Mouse (Mus musculus): ENCODE data around the gene Gm49661. TPM values are rescaled to one million over a fixed set of nuclear protein-coding genes. Genes with fewer than 3 reads are reported as not detected.

Gene Gm49661
- polyA plus RNA-seq, 1 experiment from 2014 or later = not detected

DNA sequence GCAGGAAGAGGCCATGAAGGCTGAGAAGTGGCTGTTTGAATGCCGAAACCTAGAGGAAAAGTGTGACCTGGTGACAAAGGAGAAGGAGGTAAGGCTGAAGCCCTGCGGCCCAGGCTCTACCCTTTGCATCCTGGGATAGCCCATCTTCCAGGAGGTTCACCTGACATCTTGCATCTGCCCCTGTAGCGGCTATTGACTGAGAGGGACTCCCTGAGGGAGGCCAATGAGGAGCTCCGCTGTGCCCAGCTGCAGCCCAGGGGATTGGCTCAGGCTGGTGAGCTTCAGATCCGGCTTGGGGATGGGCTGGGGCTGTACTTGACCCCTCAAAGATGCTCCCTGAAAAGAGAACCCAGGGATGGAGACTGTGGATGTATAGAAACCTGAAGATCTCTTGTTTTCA lies 27.7 kb upstream of the Gm49661 start:
- no peak overlapping the region for H3K27ac ChIP-seq (ENCODE audit: low read depth, low read length)
- no peak for ATAC-seq (ENCODE audit: low FRiP score)
- WGBS = 78% methylated on average over 5 of the region's 5 CpGs
- no peak for DNase-seq (ENCODE audit: low spot score, missing footprints)
- no peaks in the 10 kb centered on the region for H3K36me3 ChIP-seq (ENCODE audit: control insufficient read depth, insufficient read depth, low read length)
- peaks cover 6% of the 10 kb centered on the region; the same call in 1 of the 2 replicates for H3K4me1 ChIP-seq (ENCODE audit: control insufficient read depth, insufficient read depth, low read length)
- H3K4me2 ChIP-seq = no peak overlapping the region
- H3K4me3 ChIP-seq (ENCODE audit: low read depth, low read length) = no peak overlapping the region
- H3K27me3 ChIP-seq (ENCODE audit: control insufficient read depth, insufficient read depth, low read length) = 0 out of 2 replicates have a peak, but pooled peaks cover 4% of the 10 kb centered on the region
- no peaks in the 10 kb centered on the region for H3K9me3 ChIP-seq (ENCODE audit: control insufficient read depth, low read length)
- H3K9ac ChIP-seq (ENCODE audit: low read length) = no peak overlapping the region

DNA sequence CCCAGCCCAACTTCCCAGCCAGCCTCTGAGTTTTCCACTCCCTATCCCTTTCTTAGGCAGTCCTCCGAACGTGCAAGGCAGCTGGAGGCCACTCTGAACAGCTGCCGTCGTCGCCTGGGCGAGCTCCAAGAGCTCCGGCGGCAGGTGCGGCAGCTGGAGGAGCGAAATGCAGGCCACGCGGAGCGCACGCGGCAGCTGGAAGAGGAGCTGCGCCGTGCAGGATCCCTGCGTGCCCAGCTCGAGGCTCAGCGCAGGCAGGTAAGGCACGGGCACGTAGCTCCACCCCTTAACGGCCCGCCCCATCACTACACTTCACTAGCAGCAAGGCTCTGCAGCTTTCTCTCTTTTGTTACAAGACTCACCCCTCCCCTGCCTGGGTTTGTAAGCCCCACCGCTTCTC lies 26.4 kb upstream of the Gm49661 start:
- 25% methylated on average over 25 of the region's 25 CpGs for WGBS
- Histone ChIP-seq H3K4me3 (ENCODE audit: low read depth, low read length) (no peak overlapping the region), H3K9me3 (ENCODE audit: control insufficient read depth, low read length) (no peaks in the 10 kb centered on the region), H3K27me3 (ENCODE audit: control insufficient read depth, insufficient read depth, low read length) (0 out of 2 replicates have a peak, but pooled peaks cover 4% of the 10 kb centered on the region), H3K4me1 (ENCODE audit: control insufficient read depth, insufficient read depth, low read length) (peaks cover 11% of the 10 kb centered on the region; the same call in 1 of the 2 replicates), H3K36me3 (ENCODE audit: control insufficient read depth, insufficient read depth, low read length) (no peaks in the 10 kb centered on the region), H3K27ac (ENCODE audit: low read depth, low read length) (no peak overlapping the region), H3K9ac (ENCODE audit: low read length) (0 out of 2 replicates have a peak overlapping the region, but pooled peaks have one; percentile 1), H3K4me2 (no peak overlapping the region)
- ATAC-seq (ENCODE audit: low FRiP score) (no peak), DNase-seq (ENCODE audit: low spot score, missing footprints) (no peak)

- no peak overlapping the region for H3K4me3 ChIP-seq (ENCODE audit: low read depth, low read length)
- H3K27me3 ChIP-seq (ENCODE audit: control insufficient read depth, insufficient read depth, low read length) = 0 out of 2 replicates have a peak, but pooled peaks cover 4% of the 10 kb centered on the region
- no peak overlapping the region for H3K9ac ChIP-seq (ENCODE audit: low read length)
- 93% methylated on average over 9 of the region's 9 CpGs for WGBS
- H3K9me3 ChIP-seq (ENCODE audit: control insufficient read depth, low read length) = no peaks in the 10 kb centered on the region
- no peak for ATAC-seq (ENCODE audit: low FRiP score)
- no peaks in the 10 kb centered on the region for H3K36me3 ChIP-seq (ENCODE audit: control insufficient read depth, insufficient read depth, low read length)
- DNase-seq (ENCODE audit: low spot score, missing footprints) = peak; percentile 57
- H3K4me1 ChIP-seq (ENCODE audit: control insufficient read depth, insufficient read depth, low read length) = peaks cover 14% of the 10 kb centered on the region
- no peak overlapping the region for H3K4me2 ChIP-seq
- H3K27ac ChIP-seq (ENCODE audit: low read depth, low read length) = no peak overlapping the region
Measured at GRCm38 (mm10) chr8:84994375-84994774, 25.1 kb upstream of the Gm49661 start.

DNA sequence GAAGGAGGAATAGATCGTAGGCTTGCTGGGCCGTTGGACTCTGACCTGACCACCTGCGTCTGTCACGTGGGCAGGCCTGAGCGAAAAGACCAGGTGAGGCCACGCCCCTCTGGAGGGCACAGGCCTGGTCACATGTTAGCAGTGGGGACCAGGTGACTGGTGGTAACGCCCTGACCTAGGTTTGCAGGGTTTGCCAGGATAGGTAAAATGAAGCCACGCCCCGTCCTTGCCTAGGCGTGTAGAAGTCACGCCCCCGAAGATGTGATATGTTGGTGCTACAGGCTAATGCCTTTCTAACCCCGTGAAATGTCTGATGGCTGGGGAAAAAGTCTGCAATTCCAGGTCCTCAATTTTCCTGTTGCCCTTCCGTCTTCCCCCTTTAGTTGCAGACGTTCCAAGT lies 21.6 kb upstream of the Gm49661 start:
- Histone ChIP-seq H3K9me3 (ENCODE audit: control insufficient read depth, low read length) (no peaks in the 10 kb centered on the region), H3K4me2 (peak overlapping the region; percentile 97), H3K4me3 (ENCODE audit: low read depth, low read length) (peak overlapping the region; percentile 51), H3K27me3 (ENCODE audit: control insufficient read depth, insufficient read depth, low read length) (peaks cover 11% of the 10 kb centered on the region), H3K9ac (ENCODE audit: low read length) (peak overlapping the region; percentile 67), H3K36me3 (ENCODE audit: control insufficient read depth, insufficient read depth, low read length) (no peaks in the 10 kb centered on the region), H3K27ac (ENCODE audit: low read depth, low read length) (no peak overlapping the region), H3K4me1 (ENCODE audit: control insufficient read depth, insufficient read depth, low read length) (peaks cover 14% of the 10 kb centered on the region)
- ATAC-seq (ENCODE audit: low FRiP score) (peak; percentile 60), DNase-seq (ENCODE audit: low spot score, missing footprints) (peak; percentile 88)
- WGBS = 2% methylated on average over 15 of the region's 15 CpGs

GRCm38 (mm10) chr8:84990349-84990748 lies 21.1 kb upstream of the Gm49661 start, which contains the start of gene Hook2:
Gene Hook2 (plus strand): TSS chr8:84990603.
- H3K4me1 ChIP-seq (ENCODE audit: control insufficient read depth, insufficient read depth, low read length) = peaks cover 16% of the 10 kb centered on the region
- peak; percentile 95 for ATAC-seq (ENCODE audit: low FRiP score)
- H3K27ac ChIP-seq (ENCODE audit: low read depth, low read length) = no peak within 1 kb of the TSS
- peak; percentile 100 for DNase-seq (ENCODE audit: low spot score, missing footprints)
- H3K4me3 ChIP-seq (ENCODE audit: low read depth, low read length) = peak within 1 kb of the TSS; percentile 51
- peak within 1 kb of the TSS; percentile 97 for H3K4me2 ChIP-seq
- H3K36me3 ChIP-seq (ENCODE audit: control insufficient read depth, insufficient read depth, low read length) = no peaks in the 10 kb centered on the region
- H3K9ac ChIP-seq (ENCODE audit: low read length) = peak within 1 kb of the TSS; percentile 67
- peaks cover 10% of the 10 kb centered on the region for H3K27me3 ChIP-seq (ENCODE audit: control insufficient read depth, insufficient read depth, low read length)
- WGBS = under 1% methylated on average over 27 of the region's 28 CpGs
- no peaks in the 10 kb centered on the region for H3K9me3 ChIP-seq (ENCODE audit: control insufficient read depth, low read length)

DNA sequence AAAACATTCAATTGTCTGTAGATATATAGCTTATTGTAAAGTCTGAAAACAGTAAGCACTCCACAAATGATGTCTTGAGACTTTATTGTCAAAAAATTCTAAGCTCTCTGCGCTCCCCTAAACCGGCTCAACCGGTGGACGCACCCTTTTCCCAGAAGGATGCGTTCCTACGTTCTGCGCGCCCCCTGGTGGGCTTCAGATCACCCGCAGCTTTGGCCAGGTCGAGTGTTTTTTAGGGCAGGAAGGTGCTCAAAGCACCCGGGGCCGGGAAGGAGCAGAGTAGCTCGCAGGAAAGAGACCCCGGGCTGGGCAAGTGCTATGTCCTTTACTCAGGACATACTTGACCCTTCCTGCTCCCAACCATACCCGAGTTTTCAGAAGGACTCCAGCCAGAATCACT lies 20.6 kb upstream of the Gm49661 start:
- peak; percentile 98 for DNase-seq (ENCODE audit: low spot score, missing footprints)
- ATAC-seq (ENCODE audit: low FRiP score) = peak; percentile 70
- Histone ChIP-seq H3K4me2 (peak overlapping the region; percentile 97), H3K36me3 (ENCODE audit: control insufficient read depth, insufficient read depth, low read length) (no peaks in the 10 kb centered on the region), H3K4me3 (ENCODE audit: low read depth, low read length) (peak overlapping the region; percentile 51), H3K27me3 (ENCODE audit: control insufficient read depth, insufficient read depth, low read length) (peaks cover 8% of the 10 kb centered on the region), H3K4me1 (ENCODE audit: control insufficient read depth, insufficient read depth, low read length) (peaks cover 22% of the 10 kb centered on the region), H3K27ac (ENCODE audit: low read depth, low read length) (no peak overlapping the region), H3K9me3 (ENCODE audit: control insufficient read depth, low read length) (no peaks in the 10 kb centered on the region), H3K9ac (ENCODE audit: low read length) (peak overlapping the region; percentile 66)
- under 1% methylated on average over 15 of the region's 15 CpGs for WGBS

GRCm38 (mm10) chr8:84989311-84989731 lies 20.1 kb upstream of the Gm49661 start:
- WGBS = 16% methylated on average over 15 of the region's 15 CpGs
- H3K27me3 ChIP-seq (ENCODE audit: control insufficient read depth, insufficient read depth, low read length) = peaks cover 8% of the 10 kb centered on the region
- H3K4me3 ChIP-seq (ENCODE audit: low read depth, low read length) = no peak overlapping the region; the same call in 1 of the 2 replicates
- peaks cover 25% of the 10 kb centered on the region for H3K4me1 ChIP-seq (ENCODE audit: control insufficient read depth, insufficient read depth, low read length)
- DNase-seq (ENCODE audit: low spot score, missing footprints) (peak; percentile 85), ATAC-seq (ENCODE audit: low FRiP score) (no peak)
- 0 out of 2 replicates have a peak overlapping the region, but pooled peaks have one; percentile 9 for H3K9ac ChIP-seq (ENCODE audit: low read length)
- no peak overlapping the region for H3K27ac ChIP-seq (ENCODE audit: low read depth, low read length)
- no peaks in the 10 kb centered on the region for H3K9me3 ChIP-seq (ENCODE audit: control insufficient read depth, low read length)
- peak overlapping the region; percentile 97; the same call in 1 of the 2 replicates for H3K4me2 ChIP-seq
- no peaks in the 10 kb centered on the region for H3K36me3 ChIP-seq (ENCODE audit: control insufficient read depth, insufficient read depth, low read length)

DNA sequence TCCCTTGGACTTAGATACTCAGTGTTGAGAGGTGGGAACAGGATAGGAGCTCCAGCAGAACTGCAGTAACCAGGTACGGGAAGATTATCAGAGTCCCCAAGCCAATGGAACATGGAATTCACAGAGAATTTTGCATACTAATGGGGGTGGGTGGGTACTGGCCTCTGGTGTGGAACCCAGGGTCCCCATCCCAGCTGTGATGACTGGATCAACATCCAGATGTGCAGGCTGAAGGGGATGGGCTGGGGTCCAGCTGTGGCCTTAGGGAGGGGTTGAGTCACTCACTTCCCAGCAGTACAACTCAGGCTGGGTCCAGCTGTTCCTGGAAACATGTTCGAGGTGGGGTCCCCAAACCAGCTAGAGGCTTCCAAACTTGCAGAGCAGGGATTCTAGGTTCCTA lies 18.7 kb upstream of the Gm49661 start:
- H3K27ac ChIP-seq (ENCODE audit: low read depth, low read length) = no peak overlapping the region
- no peak overlapping the region for H3K9ac ChIP-seq (ENCODE audit: low read length)
- H3K27me3 ChIP-seq (ENCODE audit: control insufficient read depth, insufficient read depth, low read length) = peaks cover 8% of the 10 kb centered on the region
- ATAC-seq (ENCODE audit: low FRiP score) = no peak
- no peak overlapping the region for H3K4me2 ChIP-seq
- H3K4me1 ChIP-seq (ENCODE audit: control insufficient read depth, insufficient read depth, low read length) = peaks cover 25% of the 10 kb centered on the region
- H3K9me3 ChIP-seq (ENCODE audit: control insufficient read depth, low read length) = no peaks in the 10 kb centered on the region
- H3K36me3 ChIP-seq (ENCODE audit: control insufficient read depth, insufficient read depth, low read length) = no peaks in the 10 kb centered on the region
- 86% methylated on average over 2 of the region's 2 CpGs for WGBS
- DNase-seq (ENCODE audit: low spot score, missing footprints) = peak; percentile 65
- no peak overlapping the region for H3K4me3 ChIP-seq (ENCODE audit: low read depth, low read length)

GRCm38 (mm10) chr8:84987388-84987787 lies 18.2 kb upstream of the Gm49661 start:
- no peak overlapping the region for H3K27ac ChIP-seq (ENCODE audit: low read depth, low read length)
- H3K9me3 ChIP-seq (ENCODE audit: control insufficient read depth, low read length) = no peaks in the 10 kb centered on the region
- H3K36me3 ChIP-seq (ENCODE audit: control insufficient read depth, insufficient read depth, low read length) = no peaks in the 10 kb centered on the region
- WGBS = 81% methylated on average over 5 of the region's 5 CpGs
- no peak for ATAC-seq (ENCODE audit: low FRiP score)
- peaks cover 25% of the 10 kb centered on the region for H3K4me1 ChIP-seq (ENCODE audit: control insufficient read depth, insufficient read depth, low read length)
- no peak overlapping the region for H3K9ac ChIP-seq (ENCODE audit: low read length)
- peak; percentile 61 for DNase-seq (ENCODE audit: low spot score, missing footprints)
- no peak overlapping the region for H3K4me2 ChIP-seq
- H3K4me3 ChIP-seq (ENCODE audit: low read depth, low read length) = no peak overlapping the region
- H3K27me3 ChIP-seq (ENCODE audit: control insufficient read depth, insufficient read depth, low read length) = peaks cover 8% of the 10 kb centered on the region
